Mouse (Mus musculus): ENCODE measurements at regions not wholly inside any gene's neighbourhood (a gene's known extent, or its start where the extent isn't known, plus 50 kb on each side); places are given as distances from the start of the nearest gene placed in this dataset.

- TF ChIP-seq CTCF (IDR thresholded peaks at IDR 0.05; ENCODE audit: insufficient read depth, low read length) (no peak), POLR2A (IDR thresholded peaks at IDR 0.05; ENCODE audit: borderline replicate concordance, extremely low read depth, low read depth, low read length) (no peak)
- Histone ChIP-seq H3K4me3 (replicated peaks; ENCODE audit: extremely low read depth, low read depth, low read length) (no peak overlapping the region), H3K4me1 (ENCODE audit: control insufficient read depth, insufficient read depth, low read length) (no peaks in the 10 kb centered on the region; the same call in 1 of the 2 replicates)
- WGBS, result 75% methylated on average over 4 of the region's 4 CpGs
- DNase-seq, result no peak
These were observed 89.9 kb upstream of the Osmr start for GRCm38 (mm10) chr15:6964635-6965034.

DNA sequence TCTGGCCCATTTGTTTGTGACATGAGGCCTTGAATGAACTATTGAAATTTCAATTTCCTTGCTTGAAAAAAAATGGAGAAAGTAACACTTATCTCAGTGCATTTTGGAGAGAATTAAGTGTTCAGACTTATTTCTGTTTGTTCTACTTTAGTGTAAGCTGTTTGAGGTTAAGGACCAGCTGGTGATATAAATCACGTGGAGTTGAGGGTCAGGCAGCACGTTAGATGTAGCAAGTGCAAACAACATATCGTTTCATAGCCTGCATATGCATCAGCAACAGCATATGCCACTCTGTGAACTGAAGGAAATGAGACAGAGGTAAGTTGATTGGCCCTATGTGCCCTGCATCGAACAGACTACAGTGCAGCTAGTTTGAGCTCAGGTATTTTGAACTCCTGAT is 90.7 kb upstream of the Osmr start:
- H3K4me1 ChIP-seq (ENCODE audit: control insufficient read depth, insufficient read depth, low read length), result no peaks in the 10 kb centered on the region; the same call in 1 of the 2 replicates
- 47% methylated on average over 4 of the region's 4 CpGs for WGBS
- no peak overlapping the region for H3K4me3 ChIP-seq (replicated peaks; ENCODE audit: extremely low read depth, low read depth, low read length)
- DNase-seq, result no peak
- TF ChIP-seq POLR2A (IDR thresholded peaks at IDR 0.05; ENCODE audit: borderline replicate concordance, extremely low read depth, low read depth, low read length), result no peak
- TF ChIP-seq CTCF (IDR thresholded peaks at IDR 0.05; ENCODE audit: insufficient read depth, low read length), result no peak

GRCm38 (mm10) chr15:6974410-6974809 is 99.6 kb upstream of the Osmr start:
- no peak for DNase-seq
- TF ChIP-seq POLR2A (IDR thresholded peaks at IDR 0.05; ENCODE audit: borderline replicate concordance, extremely low read depth, low read depth, low read length), result no peak
- TF ChIP-seq CTCF (IDR thresholded peaks at IDR 0.05; ENCODE audit: insufficient read depth, low read length), result no peak

GRCm38 (mm10) chr15:6981430-6981829 is 106.7 kb upstream of the Osmr start:
- 80% methylated on average over 9 of the region's 9 CpGs for WGBS
- TF ChIP-seq CTCF (IDR thresholded peaks at IDR 0.05; ENCODE audit: insufficient read depth, low read length) (no peak), POLR2A (IDR thresholded peaks at IDR 0.05; ENCODE audit: borderline replicate concordance, extremely low read depth, low read depth, low read length) (no peak)

More at GRCm38 (mm10) chr15:6974410-6974809, 99.6 kb upstream of the Osmr start:
- 72% methylated on average over 4 of the region's 4 CpGs for WGBS
- peaks cover 2% of the 10 kb centered on the region; the same call in 1 of the 2 replicates for H3K4me1 ChIP-seq (ENCODE audit: control insufficient read depth, insufficient read depth, low read length)
- no peak overlapping the region for H3K4me3 ChIP-seq (replicated peaks; ENCODE audit: extremely low read depth, low read depth, low read length)

DNA sequence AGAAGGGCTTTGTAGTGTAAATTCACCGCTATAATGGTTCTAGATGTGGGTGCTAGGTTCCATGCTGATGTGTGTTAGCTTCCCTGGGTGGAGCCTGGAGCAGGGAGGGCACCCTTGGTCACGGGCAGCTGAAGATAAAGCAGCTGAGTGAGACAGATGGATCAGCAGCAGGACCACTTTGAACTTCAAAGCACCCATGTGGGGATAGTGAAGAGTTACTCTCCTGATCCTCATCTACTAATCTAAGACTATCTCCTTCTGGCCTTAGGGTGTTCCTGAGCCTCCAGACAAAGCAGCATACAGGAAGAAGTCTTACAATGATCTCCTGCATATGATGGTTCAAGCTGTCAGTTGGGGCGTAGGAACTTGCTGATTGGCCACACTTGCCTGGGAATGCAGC is 107.1 kb upstream of the Lifr start:
- 85% methylated on average over 3 of the region's 3 CpGs for WGBS
- Histone ChIP-seq H3K4me1 (ENCODE audit: control insufficient read depth, insufficient read depth, low read length) (no peaks in the 10 kb centered on the region), H3K4me3 (replicated peaks; ENCODE audit: extremely low read depth, low read depth, low read length) (no peak overlapping the region)
- TF ChIP-seq CTCF (IDR thresholded peaks at IDR 0.05; ENCODE audit: insufficient read depth, low read length) (no peak), POLR2A (IDR thresholded peaks at IDR 0.05; ENCODE audit: borderline replicate concordance, extremely low read depth, low read depth, low read length) (no peak)
- DNase-seq, result no peak

More at GRCm38 (mm10) chr15:6981430-6981829, 106.7 kb upstream of the Osmr start:
- Histone ChIP-seq H3K4me1 (ENCODE audit: control insufficient read depth, insufficient read depth, low read length) (no peaks in the 10 kb centered on the region), H3K4me3 (replicated peaks; ENCODE audit: extremely low read depth, low read depth, low read length) (no peak overlapping the region)
- DNase-seq, result no peak

GRCm38 (mm10) chr15:6988187-6988586 is 102.2 kb upstream of the Lifr start:
- TF ChIP-seq CTCF (IDR thresholded peaks at IDR 0.05; ENCODE audit: insufficient read depth, low read length) (no peak), POLR2A (IDR thresholded peaks at IDR 0.05; ENCODE audit: borderline replicate concordance, extremely low read depth, low read depth, low read length) (no peak)
- DNase-seq, result no peak
- no peak overlapping the region for H3K4me3 ChIP-seq (replicated peaks; ENCODE audit: extremely low read depth, low read depth, low read length)
- H3K4me1 ChIP-seq (ENCODE audit: control insufficient read depth, insufficient read depth, low read length), result peaks cover 2% of the 10 kb centered on the region; the same call in 1 of the 2 replicates
- 59% methylated on average over 3 of the region's 3 CpGs for WGBS

- Histone ChIP-seq H3K4me3 (replicated peaks; ENCODE audit: extremely low read depth, low read depth, low read length) (no peak overlapping the region), H3K4me1 (ENCODE audit: control insufficient read depth, insufficient read depth, low read length) (peaks cover 2% of the 10 kb centered on the region; the same call in 1 of the 2 replicates)
- 72% methylated on average over 6 of the region's 6 CpGs for WGBS
- DNase-seq, result no peak
- TF ChIP-seq POLR2A (IDR thresholded peaks at IDR 0.05; ENCODE audit: borderline replicate concordance, extremely low read depth, low read depth, low read length) (no peak), CTCF (IDR thresholded peaks at IDR 0.05; ENCODE audit: insufficient read depth, low read length) (no peak)
These were observed 101.3 kb upstream of the Lifr start for GRCm38 (mm10) chr15:6989094-6989493.

- Histone ChIP-seq H3K4me1 (ENCODE audit: control insufficient read depth, insufficient read depth, low read length) (peaks cover 2% of the 10 kb centered on the region; the same call in 1 of the 2 replicates), H3K4me3 (replicated peaks; ENCODE audit: extremely low read depth, low read depth, low read length) (no peak overlapping the region)
- TF ChIP-seq CTCF (IDR thresholded peaks at IDR 0.05; ENCODE audit: insufficient read depth, low read length) (no peak), POLR2A (IDR thresholded peaks at IDR 0.05; ENCODE audit: borderline replicate concordance, extremely low read depth, low read depth, low read length) (no peak)
- WGBS, result 78% methylated on average over 9 of the region's 9 CpGs
- DNase-seq, result no peak
These were observed 97.2 kb upstream of the Lifr start for GRCm38 (mm10) chr15:6993226-6993625.

GRCm38 (mm10) chr15:6995246-6995645 is 95.2 kb upstream of the Lifr start:
- no peak for TF ChIP-seq CTCF (IDR thresholded peaks at IDR 0.05; ENCODE audit: insufficient read depth, low read length)
- TF ChIP-seq POLR2A (IDR thresholded peaks at IDR 0.05; ENCODE audit: borderline replicate concordance, extremely low read depth, low read depth, low read length), result no peak
- DNase-seq, result no peak

DNA sequence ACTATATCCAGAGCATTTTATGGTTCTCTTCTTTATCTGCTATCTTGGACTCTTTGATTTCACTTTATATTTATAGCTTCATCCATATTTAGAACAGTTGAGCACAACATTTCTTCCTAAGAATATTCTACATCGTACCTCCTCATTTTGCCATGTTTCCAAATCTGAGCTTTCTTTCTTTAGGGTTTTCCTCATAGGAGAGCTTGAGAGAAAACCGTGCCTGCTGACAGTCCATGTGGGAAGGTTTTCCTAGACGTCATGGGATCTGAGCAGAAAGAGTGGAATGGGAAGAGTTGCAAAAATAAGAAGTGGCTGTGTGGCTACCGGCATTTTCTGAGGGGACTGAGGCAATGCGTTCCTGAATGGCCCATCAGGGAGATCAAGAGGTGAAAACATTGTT is 92.5 kb upstream of the Lifr start:
- 67% methylated on average over 5 of the region's 5 CpGs for WGBS
- TF ChIP-seq CTCF (IDR thresholded peaks at IDR 0.05; ENCODE audit: insufficient read depth, low read length) (no peak), POLR2A (IDR thresholded peaks at IDR 0.05; ENCODE audit: borderline replicate concordance, extremely low read depth, low read depth, low read length) (no peak)
- H3K4me1 ChIP-seq (ENCODE audit: control insufficient read depth, insufficient read depth, low read length), result no peaks in the 10 kb centered on the region
- no peak for DNase-seq
- no peak overlapping the region for H3K4me3 ChIP-seq (replicated peaks; ENCODE audit: extremely low read depth, low read depth, low read length)

More at GRCm38 (mm10) chr15:6995246-6995645, 95.2 kb upstream of the Lifr start:
- no peak overlapping the region for H3K4me3 ChIP-seq (replicated peaks; ENCODE audit: extremely low read depth, low read depth, low read length)
- WGBS, result 62% methylated on average over 3 of the region's 3 CpGs
- H3K4me1 ChIP-seq (ENCODE audit: control insufficient read depth, insufficient read depth, low read length), result peaks cover 2% of the 10 kb centered on the region; the same call in 1 of the 2 replicates

All from lung, adult 2 months (tissue).